Mouse (Mus musculus) telencephalon, adult 2 months (tissue): ENCODE measurements around the gene Uba3.

Experiments
- DNase-seq: peaks from one replicate; pipeline ENCODE4 v3.0.0-alpha.2; 2011; ENCODE audit warnings: low read depth, low spot score

The Uba3 gene

DNA sequence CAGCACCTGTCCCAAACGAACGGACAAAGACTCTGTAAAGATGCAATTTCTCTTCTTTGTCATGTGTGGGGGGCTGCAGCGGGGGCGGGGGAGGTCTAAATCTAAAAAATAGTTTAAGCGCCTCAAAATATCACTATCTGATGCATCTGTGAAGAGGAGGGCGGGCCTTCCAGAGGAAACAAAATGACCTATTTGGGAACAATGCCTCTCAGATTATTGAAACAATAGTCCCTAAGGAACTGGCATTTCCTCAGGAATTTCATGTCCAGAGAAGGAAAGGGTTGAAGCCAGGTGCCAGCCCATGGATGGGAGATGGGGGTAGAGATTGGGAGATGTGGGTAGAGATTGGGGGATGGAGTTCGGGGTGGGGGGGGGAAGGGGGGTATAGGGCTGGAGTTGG is 63.6 kb downstream of the Uba3 start:
- no peak for DNase-seq
